Mouse (Mus musculus): ENCODE results near the gene Per3.
A peak's percentile ranks its signal among the peaks of the same experiment; 100 is the strongest.
"Not testable (repeated sequence)": the region's sequence is repeated elsewhere in the genome, so short reads cannot be mapped to it uniquely, and the experiment has no call there.

The Per3 gene

GRCm38 (mm10) chr4:151017356-151017755 is 27.1 kb downstream of the Per3 start:
- DNase-seq, result not testable (repeated sequence)

GRCm38 (mm10) chr4:151015946-151016345 is 28.5 kb downstream of the Per3 start:
- no peak for DNase-seq

GRCm38 (mm10) chr4:151010316-151010715 is 34.1 kb downstream of the Per3 start:
- DNase-seq, result no peak

GRCm38 (mm10) chr4:151006945-151007344 is 37.5 kb downstream of the Per3 start:
- DNase-seq, result peak; percentile 86

- DNase-seq, result peak; percentile 60
Observed at GRCm38 (mm10) chr4:151005656-151006318, 38.7 kb downstream of the Per3 start.

GRCm38 (mm10) chr4:151001397-151001796 is 43.1 kb downstream of the Per3 start:
- DNase-seq, result no peak

- no peak for DNase-seq
Observed at GRCm38 (mm10) chr4:150998626-150999025, 45.8 kb downstream of the Per3 start.

GRCm38 (mm10) chr4:150996797-150997196 is 47.7 kb downstream of the Per3 start, which contains the start of gene Uts2:
TSS of gene Uts2 (plus strand) at chr4:150997097.
- no peak for DNase-seq

- peak; percentile 68 for DNase-seq
Observed at GRCm38 (mm10) chr4:150990148-150990547, 54.3 kb downstream of the Per3 start.

GRCm38 (mm10) chr4:150980153-150980552 is 64.3 kb downstream of the Per3 start:
- no peak for DNase-seq

- no peak for DNase-seq
Observed at GRCm38 (mm10) chr4:150979455-150979854, 65.0 kb downstream of the Per3 start.

GRCm38 (mm10) chr4:150978156-150978910 is 66.1 kb downstream of the Per3 start:
- DNase-seq, result no peak

GRCm38 (mm10) chr4:150975145-150975544 is 69.3 kb downstream of the Per3 start:
- no peak for DNase-seq

- no peak for DNase-seq
Observed at GRCm38 (mm10) chr4:150973264-150973663, 71.2 kb downstream of the Per3 start.

GRCm38 (mm10) chr4:150968956-150969355 is 75.5 kb downstream of the Per3 start:
- no peak for DNase-seq

- peak; percentile 85 for DNase-seq
Observed at GRCm38 (mm10) chr4:150966556-150966955, 77.9 kb downstream of the Per3 start.

- DNase-seq, result peak; percentile 33
Observed at GRCm38 (mm10) chr4:150965555-150965951, 78.9 kb downstream of the Per3 start.

GRCm38 (mm10) chr4:150964635-150965554 is 79.6 kb downstream of the Per3 start:
- peak; percentile 96 for DNase-seq

GRCm38 (mm10) chr4:150963711-150964110 is 80.8 kb downstream of the Per3 start:
- DNase-seq, result no peak

GRCm38 (mm10) chr4:150962231-150962630 is 82.2 kb downstream of the Per3 start:
- no peak for DNase-seq

- DNase-seq, result no peak
Observed at GRCm38 (mm10) chr4:150958536-150958935, 85.9 kb downstream of the Per3 start.

GRCm38 (mm10) chr4:150957106-150957458 is 87.4 kb downstream of the Per3 start:
- no peak for DNase-seq
